Mouse (Mus musculus): ENCODE results near the gene Drc3. TPM values are rescaled to one million over a fixed set of nuclear protein-coding genes. Genes with fewer than 3 reads are reported as not detected.

Gene Drc3
- polyA plus RNA-seq, 1 experiment from 2014 or later: 2.5 TPM

GRCm38 (mm10) chr11:60323731-60324130 lies 29.4 kb upstream of the Drc3 start:
- Histone ChIP-seq H3K27ac (ENCODE audit: low read length) (no peak overlapping the region), H3K36me3 (ENCODE audit: control insufficient read depth, insufficient read depth) (no peaks in the 10 kb centered on the region), H3K4me2 (ENCODE audit: low read depth, low read length) (no peak overlapping the region), H3K27me3 (ENCODE audit: control insufficient read depth, insufficient read depth, low read length) (no peaks in the 10 kb centered on the region), H3K9me3 (replicated peaks; ENCODE audit: control insufficient read depth, low read length) (no peaks in the 10 kb centered on the region), H3K4me1 (ENCODE audit: control insufficient read depth, insufficient read depth, low read length) (peaks cover 19% of the 10 kb centered on the region), H3K4me3 (ENCODE audit: low read length) (no peak overlapping the region), H3K9ac (ENCODE audit: low read length) (no peak overlapping the region)
- ATAC-seq (replicated peaks; ENCODE audit: extremely low read depth, insufficient read depth, low FRiP score): no peak

DNA sequence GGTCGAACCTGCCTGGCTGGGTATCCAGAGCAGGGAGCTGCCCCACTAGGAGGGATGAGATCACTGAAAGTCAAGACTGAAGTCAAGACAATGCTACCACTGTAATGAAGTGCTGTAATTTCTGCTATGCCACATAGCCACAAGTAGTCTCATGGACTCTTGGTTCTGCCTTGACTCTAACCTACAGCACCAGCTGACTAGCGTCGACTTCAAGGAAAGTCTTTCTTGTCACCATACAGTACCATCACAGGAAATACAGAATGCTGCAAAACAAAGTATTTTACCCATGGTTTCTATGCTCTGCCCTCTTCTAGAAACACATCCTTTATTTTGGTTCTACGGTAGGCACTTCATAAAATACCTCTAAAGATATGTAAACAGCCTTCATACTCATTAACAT lies 22.6 kb upstream of the Drc3 start:
- no peak overlapping the region for H3K4me3 ChIP-seq (ENCODE audit: low read length)
- no peak overlapping the region for H3K4me2 ChIP-seq (ENCODE audit: low read depth, low read length)
- H3K9me3 ChIP-seq (replicated peaks; ENCODE audit: control insufficient read depth, low read length): no peaks in the 10 kb centered on the region
- H3K36me3 ChIP-seq (ENCODE audit: control insufficient read depth, insufficient read depth): no peaks in the 10 kb centered on the region
- ATAC-seq (replicated peaks; ENCODE audit: extremely low read depth, insufficient read depth, low FRiP score): no peak
- H3K27ac ChIP-seq (ENCODE audit: low read length): no peak overlapping the region
- no peaks in the 10 kb centered on the region for H3K27me3 ChIP-seq (ENCODE audit: control insufficient read depth, insufficient read depth, low read length)
- 84% methylated on average over 4 of the region's 4 CpGs for WGBS
- H3K4me1 ChIP-seq (ENCODE audit: control insufficient read depth, insufficient read depth, low read length): peaks cover 14% of the 10 kb centered on the region
- no peak overlapping the region for H3K9ac ChIP-seq (ENCODE audit: low read length)

DNA sequence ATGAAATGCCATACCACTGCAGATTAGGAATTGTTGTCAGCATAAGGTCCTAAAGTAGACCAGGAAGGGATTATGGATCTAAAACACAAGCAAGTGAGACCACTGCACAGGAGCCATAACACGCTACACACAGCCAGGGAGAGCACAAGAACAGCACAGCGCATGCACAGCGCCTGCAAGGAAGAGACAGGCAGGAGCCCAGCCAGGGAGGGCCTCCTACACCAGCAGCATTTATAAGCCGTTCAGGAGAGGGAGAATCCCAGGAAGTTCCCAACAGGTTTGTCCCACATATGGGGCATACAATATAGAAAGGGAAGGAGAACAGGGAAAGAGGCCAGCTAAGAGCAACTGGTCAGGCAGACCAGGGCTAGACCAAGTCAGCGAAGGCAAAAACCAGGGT lies 19.7 kb upstream of the Drc3 start:
- Histone ChIP-seq H3K4me3 (ENCODE audit: low read length) (no peak overlapping the region), H3K36me3 (ENCODE audit: control insufficient read depth, insufficient read depth) (no peaks in the 10 kb centered on the region), H3K27ac (ENCODE audit: low read length) (peak overlapping the region; percentile 60), H3K9me3 (replicated peaks; ENCODE audit: control insufficient read depth, low read length) (no peaks in the 10 kb centered on the region), H3K4me2 (ENCODE audit: low read depth, low read length) (no peak overlapping the region), H3K27me3 (ENCODE audit: control insufficient read depth, insufficient read depth, low read length) (no peaks in the 10 kb centered on the region), H3K9ac (ENCODE audit: low read length) (no peak overlapping the region), H3K4me1 (ENCODE audit: control insufficient read depth, insufficient read depth, low read length) (peaks cover 14% of the 10 kb centered on the region)
- no peak for ATAC-seq (replicated peaks; ENCODE audit: extremely low read depth, insufficient read depth, low FRiP score)
- 84% methylated on average over 5 of the region's 5 CpGs for WGBS

GRCm38 (mm10) chr11:60334124-60334523 lies 19.0 kb upstream of the Drc3 start:
- Histone ChIP-seq H3K4me1 (ENCODE audit: control insufficient read depth, insufficient read depth, low read length) (peaks cover 14% of the 10 kb centered on the region), H3K27me3 (ENCODE audit: control insufficient read depth, insufficient read depth, low read length) (no peaks in the 10 kb centered on the region), H3K27ac (ENCODE audit: low read length) (peak overlapping the region; percentile 60), H3K9ac (ENCODE audit: low read length) (no peak overlapping the region), H3K4me2 (ENCODE audit: low read depth, low read length) (0 out of 2 replicates have a peak overlapping the region, but pooled peaks have one; percentile 3), H3K9me3 (replicated peaks; ENCODE audit: control insufficient read depth, low read length) (no peaks in the 10 kb centered on the region), H3K4me3 (ENCODE audit: low read length) (no peak overlapping the region), H3K36me3 (ENCODE audit: control insufficient read depth, insufficient read depth) (no peaks in the 10 kb centered on the region)
- peak; percentile 28; the same call in 1 of the 2 replicates for ATAC-seq (replicated peaks; ENCODE audit: extremely low read depth, insufficient read depth, low FRiP score)
- WGBS: 48% methylated on average over 3 of the region's 3 CpGs

DNA sequence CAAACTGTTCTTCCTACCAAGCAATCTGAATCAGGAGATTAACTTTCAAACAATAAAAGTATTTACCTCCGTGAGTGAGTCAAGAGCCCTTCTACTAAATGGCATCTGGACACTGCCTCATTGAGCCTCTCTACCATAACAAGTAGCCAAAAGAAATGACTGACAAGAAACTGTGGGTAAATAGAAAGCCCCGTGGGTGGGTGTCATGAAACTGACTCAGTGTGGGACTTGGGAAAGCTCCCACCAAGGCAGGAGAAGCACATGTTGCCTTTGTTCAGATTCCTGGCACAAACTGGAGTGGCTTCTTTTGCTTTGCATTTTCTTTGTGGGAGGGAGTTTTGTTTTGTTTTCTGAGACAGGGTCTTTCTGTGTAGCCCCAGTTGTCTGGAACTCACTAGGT lies 17.4 kb upstream of the Drc3 start:
- WGBS: 83% methylated on average over 2 of the region's 2 CpGs
- Histone ChIP-seq H3K9ac (ENCODE audit: low read length) (no peak overlapping the region), H3K4me2 (ENCODE audit: low read depth, low read length) (no peak overlapping the region), H3K4me3 (ENCODE audit: low read length) (no peak overlapping the region), H3K4me1 (ENCODE audit: control insufficient read depth, insufficient read depth, low read length) (peaks cover 14% of the 10 kb centered on the region), H3K9me3 (replicated peaks; ENCODE audit: control insufficient read depth, low read length) (no peaks in the 10 kb centered on the region), H3K36me3 (ENCODE audit: control insufficient read depth, insufficient read depth) (no peaks in the 10 kb centered on the region), H3K27me3 (ENCODE audit: control insufficient read depth, insufficient read depth, low read length) (no peaks in the 10 kb centered on the region), H3K27ac (ENCODE audit: low read length) (no peak overlapping the region)
- no peak for ATAC-seq (replicated peaks; ENCODE audit: extremely low read depth, insufficient read depth, low FRiP score)

DNA sequence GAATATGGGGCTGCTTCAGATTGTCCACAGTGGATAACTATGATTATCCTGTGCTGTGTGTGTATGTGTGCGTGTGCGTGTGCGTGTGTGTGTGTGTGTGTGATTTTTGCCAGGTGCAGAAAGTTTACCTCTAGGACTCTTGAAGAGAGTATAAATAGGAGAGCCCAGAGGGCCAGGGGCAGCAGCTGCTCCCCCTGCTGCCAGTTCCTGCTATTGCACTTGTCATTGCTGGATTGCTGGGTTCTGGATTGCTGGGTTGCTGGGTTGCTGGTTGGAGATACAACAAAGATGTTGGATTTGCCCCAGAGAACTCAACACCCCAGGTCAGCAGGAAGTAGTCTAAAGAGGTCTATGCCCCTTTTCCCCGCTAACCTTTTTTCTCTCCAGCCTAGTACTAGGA lies 14.8 kb upstream of the Drc3 start:
- ATAC-seq (replicated peaks; ENCODE audit: extremely low read depth, insufficient read depth, low FRiP score): no peak
- Histone ChIP-seq H3K9ac (ENCODE audit: low read length) (no peak overlapping the region), H3K36me3 (ENCODE audit: control insufficient read depth, insufficient read depth) (no peaks in the 10 kb centered on the region), H3K4me2 (ENCODE audit: low read depth, low read length) (no peak overlapping the region), H3K4me1 (ENCODE audit: control insufficient read depth, insufficient read depth, low read length) (peaks cover 15% of the 10 kb centered on the region), H3K9me3 (replicated peaks; ENCODE audit: control insufficient read depth, low read length) (no peaks in the 10 kb centered on the region), H3K4me3 (ENCODE audit: low read length) (no peak overlapping the region), H3K27me3 (ENCODE audit: control insufficient read depth, insufficient read depth, low read length) (no peaks in the 10 kb centered on the region), H3K27ac (ENCODE audit: low read length) (no peak overlapping the region)
- 82% methylated on average over 4 of the region's 4 CpGs for WGBS

GRCm38 (mm10) chr11:60339361-60339760 lies 13.8 kb upstream of the Drc3 start:
- Histone ChIP-seq H3K9ac (ENCODE audit: low read length) (no peak overlapping the region), H3K27ac (ENCODE audit: low read length) (no peak overlapping the region)
- 91% methylated on average over 12 of the region's 12 CpGs for WGBS

GRCm38 (mm10) chr11:60345868-60346267 lies 7.3 kb upstream of the Drc3 start:
- Histone ChIP-seq H3K9ac (ENCODE audit: low read length) (no peak overlapping the region), H3K4me3 (ENCODE audit: low read length) (no peak overlapping the region), H3K27me3 (ENCODE audit: control insufficient read depth, insufficient read depth, low read length) (no peaks in the 10 kb centered on the region), H3K27ac (ENCODE audit: low read length) (no peak overlapping the region), H3K4me1 (ENCODE audit: control insufficient read depth, insufficient read depth, low read length) (peaks cover 13% of the 10 kb centered on the region), H3K9me3 (replicated peaks; ENCODE audit: control insufficient read depth, low read length) (no peaks in the 10 kb centered on the region; the same call in 1 of the 2 replicates), H3K4me2 (ENCODE audit: low read depth, low read length) (no peak overlapping the region), H3K36me3 (ENCODE audit: control insufficient read depth, insufficient read depth) (no peaks in the 10 kb centered on the region)
- 79% methylated on average over 4 of the region's 4 CpGs for WGBS
- ATAC-seq (replicated peaks; ENCODE audit: extremely low read depth, insufficient read depth, low FRiP score): no peak

More at GRCm38 (mm10) chr11:60339361-60339760, 13.8 kb upstream of the Drc3 start:
- no peak for ATAC-seq (replicated peaks; ENCODE audit: extremely low read depth, insufficient read depth, low FRiP score)
- Histone ChIP-seq H3K9me3 (replicated peaks; ENCODE audit: control insufficient read depth, low read length) (no peaks in the 10 kb centered on the region), H3K36me3 (ENCODE audit: control insufficient read depth, insufficient read depth) (no peaks in the 10 kb centered on the region), H3K4me1 (ENCODE audit: control insufficient read depth, insufficient read depth, low read length) (peaks cover 4% of the 10 kb centered on the region), H3K4me2 (ENCODE audit: low read depth, low read length) (no peak overlapping the region), H3K4me3 (ENCODE audit: low read length) (no peak overlapping the region), H3K27me3 (ENCODE audit: control insufficient read depth, insufficient read depth, low read length) (no peaks in the 10 kb centered on the region)

DNA sequence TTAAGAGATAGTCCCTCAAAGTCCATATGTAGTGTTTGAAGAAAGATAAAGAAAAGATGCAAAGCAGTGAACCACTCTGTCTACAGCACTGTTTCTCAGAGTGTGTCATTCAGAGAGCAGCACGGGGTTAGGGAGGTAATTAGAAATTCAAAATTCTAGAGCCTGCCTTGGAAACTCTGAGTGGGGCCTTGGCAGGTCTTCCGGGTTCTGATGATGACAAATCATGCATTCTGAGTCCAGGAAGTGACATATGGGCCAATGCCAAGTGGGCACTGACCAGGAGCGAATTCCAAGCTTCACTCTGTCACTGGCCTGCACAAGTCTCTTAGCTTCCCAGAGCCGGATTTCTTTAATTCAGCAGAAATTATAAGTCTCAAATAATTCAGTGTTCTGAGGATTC lies 6.6 kb upstream of the Drc3 start:
- no peak overlapping the region for H3K4me3 ChIP-seq (ENCODE audit: low read length)
- no peak overlapping the region for H3K27ac ChIP-seq (ENCODE audit: low read length)
- no peak overlapping the region for H3K4me2 ChIP-seq (ENCODE audit: low read depth, low read length)
- peaks cover 13% of the 10 kb centered on the region for H3K4me1 ChIP-seq (ENCODE audit: control insufficient read depth, insufficient read depth, low read length)
- WGBS: 50% methylated on average over 4 of the region's 4 CpGs
- H3K27me3 ChIP-seq (ENCODE audit: control insufficient read depth, insufficient read depth, low read length): no peaks in the 10 kb centered on the region
- H3K9ac ChIP-seq (ENCODE audit: low read length): no peak overlapping the region
- ATAC-seq (replicated peaks; ENCODE audit: extremely low read depth, insufficient read depth, low FRiP score): no peak
- H3K36me3 ChIP-seq (ENCODE audit: control insufficient read depth, insufficient read depth): no peaks in the 10 kb centered on the region
- no peaks in the 10 kb centered on the region; the same call in 1 of the 2 replicates for H3K9me3 ChIP-seq (replicated peaks; ENCODE audit: control insufficient read depth, low read length)

- no peaks in the 10 kb centered on the region for H3K27me3 ChIP-seq (ENCODE audit: control insufficient read depth, insufficient read depth, low read length)
- no peaks in the 10 kb centered on the region for H3K36me3 ChIP-seq (ENCODE audit: control insufficient read depth, insufficient read depth)
- H3K4me2 ChIP-seq (ENCODE audit: low read depth, low read length): peak overlapping the region; percentile 94
- H3K9ac ChIP-seq (ENCODE audit: low read length): peak overlapping the region; percentile 95
- no peak for ATAC-seq (replicated peaks; ENCODE audit: extremely low read depth, insufficient read depth, low FRiP score)
- 41% methylated on average over 2 of the region's 2 CpGs for WGBS
- no peaks in the 10 kb centered on the region for H3K9me3 ChIP-seq (replicated peaks; ENCODE audit: control insufficient read depth, low read length)
- peak overlapping the region; percentile 93 for H3K27ac ChIP-seq (ENCODE audit: low read length)
- H3K4me3 ChIP-seq (ENCODE audit: low read length): peak overlapping the region; percentile 91
- peaks cover 19% of the 10 kb centered on the region for H3K4me1 ChIP-seq (ENCODE audit: control insufficient read depth, insufficient read depth, low read length)
Measured at GRCm38 (mm10) chr11:60351388-60351787, 1.7 kb upstream of the Drc3 start.

All from heart, embryonic 16.5 days (tissue).